Mouse (Mus musculus): ENCODE results near the gene Spcs2.

DNA sequence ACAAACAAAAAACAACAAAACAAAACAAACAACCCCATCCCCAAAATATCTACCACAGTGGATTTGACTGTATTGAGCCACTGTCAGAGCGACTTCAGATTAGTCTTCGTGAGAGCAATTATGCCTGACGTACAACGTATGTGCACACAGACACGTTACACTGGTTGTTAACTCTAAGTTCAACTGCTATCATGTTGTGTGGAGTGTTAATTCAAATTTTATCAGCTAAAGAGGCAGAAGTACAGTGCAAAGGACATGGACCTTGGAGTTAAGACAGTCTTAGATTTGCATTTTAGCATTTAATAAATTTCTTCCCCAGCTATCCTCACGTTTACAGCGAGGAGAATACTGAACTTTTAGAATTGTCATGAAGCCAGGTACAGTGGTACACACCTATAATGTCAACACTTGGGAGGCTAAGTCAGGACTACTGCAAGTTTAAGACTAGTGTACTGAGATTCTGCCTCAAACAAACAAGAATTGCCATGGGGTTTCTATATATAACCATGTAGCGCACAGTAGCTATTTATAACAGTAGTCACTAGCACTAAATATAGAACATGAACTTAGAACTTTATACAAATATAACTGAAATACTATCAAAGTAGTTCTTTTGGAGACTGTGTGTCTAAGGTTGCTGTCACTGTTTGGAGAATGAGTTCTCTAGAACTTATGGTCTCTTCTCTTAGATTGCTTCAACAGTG is 17.6 kb downstream of the Spcs2 start:
- no peak for TF ChIP-seq CTCF (IDR thresholded peaks at IDR 0.05)
- TF ChIP-seq EP300 (IDR thresholded peaks at IDR 0.05), result no peak
